Mouse (Mus musculus) ES-Bruce4 (cell line): ENCODE measurements at regions not wholly inside any gene's neighbourhood (a gene's known extent, or its start where the extent isn't known, plus 50 kb on each side); places are given as distances from the start of the nearest gene placed in this dataset.

ENCODE experiments used
- CTCF ChIP-seq: IDR thresholded peaks from one replicate; pipeline ENCODE4 v1.8.1; 2011; ENCODE audit warnings: low read depth, low read length
- EP300 ChIP-seq: IDR thresholded peaks from 2 replicates; pipeline ENCODE4 v1.6.1; 2011; ENCODE audit warnings: low read depth, low read length; ENCODE audit not compliant: insufficient read depth
- POLR2A ChIP-seq: IDR thresholded peaks from one replicate; pipeline ENCODE4 v1.8.1; 2011; ENCODE audit warnings: low read length; ENCODE audit not compliant: insufficient read depth

DNA sequence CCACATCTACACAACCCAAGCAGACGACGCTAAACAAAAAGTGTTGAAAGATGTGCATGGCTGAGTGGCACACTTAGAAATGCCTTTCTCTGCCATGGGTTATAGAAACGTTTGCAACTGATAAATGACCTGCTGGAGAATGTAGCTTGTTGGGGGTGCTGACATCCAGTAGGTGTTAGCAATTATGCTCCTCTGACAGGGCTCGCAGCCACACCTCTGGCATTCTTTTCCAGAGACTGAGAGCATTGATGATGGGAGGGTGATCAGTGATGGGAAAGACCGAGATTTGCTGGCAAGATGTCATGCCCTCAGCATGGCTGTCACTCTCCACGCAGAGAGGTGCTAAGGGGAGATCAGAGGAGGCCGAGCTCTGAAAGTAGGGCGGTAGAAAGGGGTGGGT is 435.3 kb downstream of the Ttll7 start:
- TF ChIP-seq CTCF (no peak), POLR2A (no peak), EP300 (no peak)
